Mouse (Mus musculus) forebrain, embryonic 14.5 days (tissue): ENCODE data around the gene Agap2. TPM values are rescaled to one million over a fixed set of nuclear protein-coding genes. Genes with fewer than 3 reads are reported as not detected.

Experiments used
- ATAC-seq: fragments of 200-750 bp; cut with Nextera tagmentation; 2 replicates; pipeline ENCODE4 v1.8.0; 2017; ENCODE audit warnings: mild to moderate bottlenecking, moderate library complexity
- DNase-seq: peaks from one replicate; pipeline ENCODE4 v3.0.0-alpha.2; 2015; ENCODE audit warnings: low spot score
- H3K27ac ChIP-seq: fragments of 300-500 bp; sonication (generic); 2 replicates; pipeline ENCODE4 v1.5.1; 2014; ENCODE audit warnings: low read depth, mild to moderate bottlenecking, control low read depth, low read length, moderate library complexity
- H3K27me3 ChIP-seq: fragments of 300-500 bp; sonication (generic); replicated peaks from 2 replicates; pipeline ENCODE4 v1.6.1; 2014; ENCODE audit warnings: low read length, control low read depth, mixed read lengths; ENCODE audit not compliant: control insufficient read depth, insufficient read depth
- H3K36me3 ChIP-seq: fragments of 300-500 bp; sonication (generic); 2 replicates; pipeline ENCODE4 v1.6.1; 2014; ENCODE audit warnings: low read length, control low read depth; ENCODE audit not compliant: control insufficient read depth, insufficient read depth
- H3K4me1 ChIP-seq: fragments of 300-500 bp; sonication (generic); 2 replicates; pipeline ENCODE4 v1.6.1; 2014; ENCODE audit warnings: antibody characterized with exemption, low read length, control low read depth; ENCODE audit not compliant: control insufficient read depth, insufficient read depth
- H3K4me2 ChIP-seq: fragments of 300-500 bp; sonication (generic); 2 replicates; pipeline ENCODE4 v1.6.1; 2014; ENCODE audit warnings: mild to moderate bottlenecking, control low read depth, low read length
- H3K4me3 ChIP-seq: fragments of 300-500 bp; sonication (generic); 2 replicates; pipeline ENCODE4 v1.5.1; 2014; ENCODE audit warnings: low read depth, low read length, control low read depth
- H3K9ac ChIP-seq: fragments of 300-500 bp; sonication (generic); 2 replicates; pipeline ENCODE4 v1.6.1; 2014; ENCODE audit warnings: mild to moderate bottlenecking, low read length, control low read depth, moderate library complexity
- H3K9me3 ChIP-seq: fragments of 300-500 bp; sonication (generic); replicated peaks from 2 replicates; pipeline ENCODE4 v1.6.1; 2016; ENCODE audit warnings: low read length, control low read depth, mixed read lengths; ENCODE audit not compliant: control insufficient read depth
- whole genome bisulfite sequencing: fragments of 180-500 bp; shearing (Covaris S2); extraction: QIAGEN DNeasy Blood & Tissue Kit; methylation state at CpG from one replicate; pipeline ENCODE4 v1.1.7; 2014; 5-methylcytosine and 5-hydroxymethylcytosine counted together
- polyA plus RNA-seq: library from polyadenylated mRNA; unstranded; fragments of >200 nt; fragmentation: Nextera tagmentation; extraction: Ambion mirVana; gene quantifications from 2 replicates; pipeline ENCODE4 v1.2.1, GENCODE M21; 2014

Agap2 gene
- polyA plus RNA-seq, 1 experiment from 2014 or later = 3.9 TPM

DNA sequence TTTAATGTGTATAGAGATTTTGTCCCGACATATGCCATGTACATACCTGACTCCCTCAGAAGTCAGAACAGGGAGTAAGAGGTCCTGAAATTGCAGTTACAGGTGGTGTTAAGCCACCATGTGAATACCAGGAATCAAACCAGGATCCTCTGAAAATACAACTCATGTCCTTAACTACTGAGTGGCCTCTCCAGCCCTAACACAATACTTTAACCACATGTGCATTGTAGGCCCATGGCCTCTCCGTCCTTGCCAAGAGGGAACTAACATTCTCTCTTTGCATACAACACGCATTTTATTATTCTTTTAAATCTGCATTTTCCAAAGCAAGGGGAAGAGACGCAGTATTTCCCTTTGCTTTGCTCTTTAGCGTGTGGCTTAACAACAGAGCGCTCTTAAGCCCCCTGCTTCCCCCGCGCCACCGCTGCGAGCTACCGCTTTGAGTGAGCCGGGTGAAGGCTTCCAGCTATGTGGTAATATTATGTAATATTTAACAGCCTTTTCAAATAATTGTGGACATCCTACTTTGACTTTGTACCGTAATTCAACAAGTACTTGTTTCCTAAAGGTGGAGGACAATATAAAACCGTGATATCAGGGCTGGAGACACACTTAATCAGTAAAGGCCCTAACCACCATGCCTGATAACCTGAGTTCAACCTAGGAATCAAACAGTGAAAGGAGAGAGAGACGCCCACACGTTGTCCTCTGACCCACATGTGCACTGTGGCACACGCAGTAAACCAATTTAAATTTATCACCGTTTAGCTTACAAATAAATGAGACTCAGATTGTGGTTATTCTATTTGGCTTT lies 63.5 kb downstream of the Agap2 start:
- Histone ChIP-seq H3K36me3 (no peaks in the 10 kb centered on the region), H3K4me2 (no peak overlapping the region), H3K9me3 (no peaks in the 10 kb centered on the region), H3K9ac (no peak overlapping the region), H3K27me3 (no peaks in the 10 kb centered on the region), H3K4me3 (no peak overlapping the region), H3K27ac (no peak overlapping the region), H3K4me1 (no peaks in the 10 kb centered on the region)
- ATAC-seq (no peak), DNase-seq (no peak)
- WGBS = 91% methylated on average over 18 of the region's 18 CpGs

DNA sequence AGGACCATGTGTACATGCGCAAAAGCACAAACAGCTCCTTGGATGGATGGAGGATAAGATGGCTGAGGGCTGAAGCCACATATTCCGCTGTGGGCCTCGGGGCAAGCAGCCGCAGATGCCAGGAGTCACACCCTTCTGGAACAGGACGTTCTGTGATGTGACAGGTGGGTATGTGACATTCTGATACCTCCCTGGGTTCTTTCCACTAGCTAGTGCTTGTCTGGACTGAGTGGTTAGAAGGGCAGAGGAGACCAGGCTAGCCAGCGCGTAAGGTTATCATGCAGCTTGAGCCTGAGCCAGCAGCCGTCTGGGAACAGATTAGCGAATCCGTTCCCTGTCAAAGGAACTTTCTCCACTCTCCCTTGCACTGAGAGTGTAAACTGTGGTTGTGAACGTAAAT lies 65.9 kb downstream of the Agap2 start:
- DNase-seq = no peak
- Histone ChIP-seq H3K36me3 (no peaks in the 10 kb centered on the region), H3K9me3 (no peaks in the 10 kb centered on the region), H3K27me3 (no peaks in the 10 kb centered on the region), H3K9ac (no peak overlapping the region), H3K4me3 (no peak overlapping the region), H3K27ac (no peak overlapping the region), H3K4me1 (no peaks in the 10 kb centered on the region), H3K4me2 (no peak overlapping the region)
- ATAC-seq = no peak
- WGBS = 89% methylated on average over 11 of the region's 11 CpGs

DNA sequence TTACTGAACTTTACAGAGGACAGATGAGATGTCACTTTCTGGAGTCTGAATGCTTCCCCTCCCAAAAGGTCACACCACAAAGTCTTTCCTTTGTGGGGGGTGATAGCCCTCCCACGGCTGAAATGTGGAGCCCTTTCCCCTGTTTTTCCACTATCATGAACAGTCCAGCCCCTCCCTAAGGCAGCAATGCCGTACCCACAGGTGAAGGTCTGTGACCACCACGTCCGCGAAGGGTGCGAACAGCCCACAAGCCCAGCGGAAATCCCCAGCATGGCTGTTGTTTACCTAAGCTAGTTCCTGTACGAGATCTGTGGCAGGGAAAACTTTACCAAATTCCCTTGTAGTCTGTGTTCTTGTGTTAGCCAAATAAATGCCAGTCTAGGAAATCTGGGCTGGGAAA lies 66.4 kb downstream of the Agap2 start:
- H3K4me3 ChIP-seq = no peak overlapping the region
- H3K9me3 ChIP-seq = no peaks in the 10 kb centered on the region
- no peaks in the 10 kb centered on the region for H3K36me3 ChIP-seq
- no peak overlapping the region for H3K4me2 ChIP-seq
- H3K9ac ChIP-seq = no peak overlapping the region
- 89% methylated on average over 8 of the region's 8 CpGs for WGBS
- ATAC-seq = no peak
- H3K27me3 ChIP-seq = no peaks in the 10 kb centered on the region
- H3K27ac ChIP-seq = no peak overlapping the region
- H3K4me1 ChIP-seq = no peaks in the 10 kb centered on the region
- DNase-seq = no peak

Other genes starting within 250 kb of the Agap2 start
- gene Atp23, start 173.9 kb upstream of the Agap2 start, polyA plus RNA-seq = 10.0 and 10.6 TPM in 2 replicates
- gene Ctdsp2, start 96.6 kb upstream of the Agap2 start, polyA plus RNA-seq = 30.2 and 34.5 TPM in 2 replicates
- 0.07 and 0.70 TPM in 2 replicates for gene Avil, start 74.6 kb upstream of the Agap2 start, polyA plus RNA-seq
- gene Tsfm, start 44.4 kb upstream of the Agap2 start, polyA plus RNA-seq = 64.4 and 65.4 TPM in 2 replicates
- gene Mettl1, start 33.9 kb upstream of the Agap2 start, polyA plus RNA-seq = 21.4 and 22.3 TPM in 2 replicates
- gene Eef1akmt3, start 33.8 kb upstream of the Agap2 start, polyA plus RNA-seq = 0.06 TPM in 1 of 2 replicates, not detected in the other
- gene Cyp27b1, start 27.0 kb upstream of the Agap2 start, polyA plus RNA-seq = 0.09 TPM in 1 of 2 replicates, not detected in the other
- 8.2 and 8.8 TPM in 2 replicates for gene March9, start 15.1 kb upstream of the Agap2 start, polyA plus RNA-seq
- gene Cdk4, start 11.8 kb upstream of the Agap2 start, polyA plus RNA-seq = 1,959 and 2,468 TPM in 2 replicates
- gene Tspan31, start 5.0 kb upstream of the Agap2 start, polyA plus RNA-seq = 36.7 and 44.5 TPM in 2 replicates
- gene Os9, start 45.8 kb downstream of the Agap2 start, polyA plus RNA-seq = 53.0 and 66.3 TPM in 2 replicates
- gene B4galnt1, start 89.9 kb downstream of the Agap2 start, polyA plus RNA-seq = 30.7 and 46.8 TPM in 2 replicates
- 0.69 and 0.95 TPM in 2 replicates for gene Slc26a10, start 105.4 kb downstream of the Agap2 start, polyA plus RNA-seq
- 21.4 and 22.9 TPM in 2 replicates for gene Arhgef25, start 114.8 kb downstream of the Agap2 start, polyA plus RNA-seq
- gene Dtx3, start 120.4 kb downstream of the Agap2 start, polyA plus RNA-seq = 148 and 187 TPM in 2 replicates
- 15.3 and 17.4 TPM in 2 replicates for gene Pip4k2c, start 136.3 kb downstream of the Agap2 start, polyA plus RNA-seq
- 47.6 and 68.8 TPM in 2 replicates for gene Kif5a, start 188.1 kb downstream of the Agap2 start, polyA plus RNA-seq
- 286 and 300 TPM in 2 replicates for gene Dctn2, start 191.1 kb downstream of the Agap2 start, polyA plus RNA-seq
- 8.4 and 11.2 TPM in 2 replicates for gene Mbd6, start 213.7 kb downstream of the Agap2 start, polyA plus RNA-seq
- 124 and 135 TPM in 2 replicates for gene Mars, start 236.5 kb downstream of the Agap2 start, polyA plus RNA-seq
- gene Arhgap9, start 246.7 kb downstream of the Agap2 start, polyA plus RNA-seq = 0.70 and 1.2 TPM in 2 replicates